Mouse (Mus musculus): ENCODE results near the gene Clock.
A peak's percentile ranks its signal among the peaks of the same experiment; 100 is the strongest.

The Clock gene

GRCm38 (mm10) chr5:76304452-76305341 is at the start of gene Clock:
Gene Clock, minus strand, starts transcription at chr5:76304792.
- peak; percentile 82 for DNase-seq (ENCODE audit: low read depth, low spot score)

GRCm38 (mm10) chr5:76351953-76352611 is 47.5 kb upstream of the Clock start:
- no peak for DNase-seq (ENCODE audit: low read depth, low spot score)

GRCm38 (mm10) chr5:76351537-76351936 is 46.9 kb upstream of the Clock start:
- no peak for DNase-seq (ENCODE audit: low read depth, low spot score)

- DNase-seq (ENCODE audit: low read depth, low spot score), result no peak
Observed at GRCm38 (mm10) chr5:76346137-76346536, 41.5 kb upstream of the Clock start.

GRCm38 (mm10) chr5:76340931-76341330 is 36.3 kb upstream of the Clock start:
- no peak for DNase-seq (ENCODE audit: low read depth, low spot score)

- DNase-seq (ENCODE audit: low read depth, low spot score), result no peak
Observed at GRCm38 (mm10) chr5:76337100-76337499, 32.5 kb upstream of the Clock start.

GRCm38 (mm10) chr5:76333833-76334232 is 29.2 kb upstream of the Clock start:
- DNase-seq (ENCODE audit: low read depth, low spot score), result peak; percentile 22

- peak; percentile 95 for DNase-seq (ENCODE audit: low read depth, low spot score)
Observed at GRCm38 (mm10) chr5:76330953-76331352, 26.4 kb upstream of the Clock start, which contains the start of gene Pdcl2. Gene Pdcl2, minus strand, starts transcription at chr5:76331156.

- no peak for DNase-seq (ENCODE audit: low read depth, low spot score)
Observed at GRCm38 (mm10) chr5:76327296-76327695, 22.7 kb upstream of the Clock start.

- DNase-seq (ENCODE audit: low read depth, low spot score), result no peak
Observed at GRCm38 (mm10) chr5:76325113-76325512, 20.5 kb upstream of the Clock start.

GRCm38 (mm10) chr5:76321249-76322196 is 16.9 kb upstream of the Clock start:
- DNase-seq (ENCODE audit: low read depth, low spot score), result peak; percentile 98

- DNase-seq (ENCODE audit: low read depth, low spot score), result no peak
Observed at GRCm38 (mm10) chr5:76308206-76308605, 3.6 kb upstream of the Clock start.

- DNase-seq (ENCODE audit: low read depth, low spot score), result no peak
Observed at GRCm38 (mm10) chr5:76306261-76306660, 1.7 kb upstream of the Clock start.

- peak; percentile 31 for DNase-seq (ENCODE audit: low read depth, low spot score)
Observed at GRCm38 (mm10) chr5:76305616-76306015, 1.0 kb upstream of the Clock start.

- peak; percentile 74 for DNase-seq (ENCODE audit: low read depth, low spot score)
Observed at GRCm38 (mm10) chr5:76303745-76304451, 694 bp downstream of the Clock start.

GRCm38 (mm10) chr5:76303379-76303744 is 1.2 kb downstream of the Clock start:
- DNase-seq (ENCODE audit: low read depth, low spot score), result peak; percentile 55

- no peak for DNase-seq (ENCODE audit: low read depth, low spot score)
Observed at GRCm38 (mm10) chr5:76302009-76302408, 2.6 kb downstream of the Clock start.

- DNase-seq (ENCODE audit: low read depth, low spot score), result peak; percentile 32
Observed at GRCm38 (mm10) chr5:76289234-76289691, 15.3 kb downstream of the Clock start.

- peak; percentile 54 for DNase-seq (ENCODE audit: low read depth, low spot score)
Observed at GRCm38 (mm10) chr5:76288256-76288655, 16.3 kb downstream of the Clock start.

- DNase-seq (ENCODE audit: low read depth, low spot score), result no peak
Observed at GRCm38 (mm10) chr5:76287062-76287461, 17.5 kb downstream of the Clock start.

GRCm38 (mm10) chr5:76285699-76286098 is 18.9 kb downstream of the Clock start:
- peak; percentile 87 for DNase-seq (ENCODE audit: low read depth, low spot score)
